Mouse (Mus musculus) heart, embryonic 12.5 days (tissue): Measurements from ENCODE around the gene Jmjd8. TPM values are rescaled to one million over a fixed set of nuclear protein-coding genes. Genes with fewer than 3 reads are reported as not detected.

Experiments
- ATAC-seq: fragments of 200-750 bp; cut with Nextera tagmentation; 2 replicates; pipeline ENCODE4 v1.8.0; 2017; ENCODE audit warnings: moderate TSS enrichment, moderate library complexity; ENCODE audit not compliant: insufficient number of reproducible peaks, low FRiP score
- H3K27ac ChIP-seq: fragments of 300-500 bp; sonication (generic); 2 replicates; pipeline ENCODE4 v1.5.1; 2016; ENCODE audit warnings: mild to moderate bottlenecking, moderate library complexity; ENCODE audit not compliant: poor library complexity, severe bottlenecking
- H3K27me3 ChIP-seq: fragments of 300-500 bp; sonication (generic); replicated peaks from 2 replicates; pipeline ENCODE4 v1.6.1; 2016; ENCODE audit warnings: mild to moderate bottlenecking, moderate library complexity
- H3K36me3 ChIP-seq: fragments of 300-500 bp; sonication (generic); 2 replicates; pipeline ENCODE4 v1.6.1; 2016; ENCODE audit warnings: mild to moderate bottlenecking, moderate library complexity
- H3K4me1 ChIP-seq: fragments of 300-500 bp; sonication (generic); replicated peaks from 2 replicates; pipeline ENCODE4 v1.6.1; 2016; ENCODE audit warnings: mild to moderate bottlenecking
- H3K4me2 ChIP-seq: fragments of 300-500 bp; sonication (generic); 2 replicates; pipeline ENCODE4 v1.6.1; 2016; ENCODE audit warnings: mild to moderate bottlenecking, moderate library complexity
- H3K4me3 ChIP-seq: fragments of 300-500 bp; sonication (generic); 2 replicates; pipeline ENCODE4 v1.5.1; 2016; ENCODE audit warnings: mild to moderate bottlenecking
- H3K9ac ChIP-seq: fragments of 300-500 bp; sonication (generic); 2 replicates; pipeline ENCODE4 v1.6.1; 2016; ENCODE audit warnings: mild to moderate bottlenecking, moderate library complexity
- H3K9me3 ChIP-seq: fragments of 300-500 bp; sonication (generic); replicated peaks from 2 replicates; pipeline ENCODE4 v1.6.1; 2016; ENCODE audit warnings: mild to moderate bottlenecking, moderate library complexity
- WGBS: fragments of 180-500 bp; shearing (Covaris S2); methylation state at CpG from one replicate; pipeline ENCODE4 v1.1.7; 2016; 5-methylcytosine and 5-hydroxymethylcytosine counted together
- polyA plus RNA-seq: library from polyadenylated mRNA; unstranded; fragments of >200 nt; fragmentation: Nextera tagmentation; extraction: Ambion mirVana; gene quantifications from 2 replicates; pipeline ENCODE4 v1.2.1, GENCODE M21; 2016

Gene Jmjd8
- polyA plus RNA-seq = 38.1 and 41.8 TPM in 2 replicates

DNA sequence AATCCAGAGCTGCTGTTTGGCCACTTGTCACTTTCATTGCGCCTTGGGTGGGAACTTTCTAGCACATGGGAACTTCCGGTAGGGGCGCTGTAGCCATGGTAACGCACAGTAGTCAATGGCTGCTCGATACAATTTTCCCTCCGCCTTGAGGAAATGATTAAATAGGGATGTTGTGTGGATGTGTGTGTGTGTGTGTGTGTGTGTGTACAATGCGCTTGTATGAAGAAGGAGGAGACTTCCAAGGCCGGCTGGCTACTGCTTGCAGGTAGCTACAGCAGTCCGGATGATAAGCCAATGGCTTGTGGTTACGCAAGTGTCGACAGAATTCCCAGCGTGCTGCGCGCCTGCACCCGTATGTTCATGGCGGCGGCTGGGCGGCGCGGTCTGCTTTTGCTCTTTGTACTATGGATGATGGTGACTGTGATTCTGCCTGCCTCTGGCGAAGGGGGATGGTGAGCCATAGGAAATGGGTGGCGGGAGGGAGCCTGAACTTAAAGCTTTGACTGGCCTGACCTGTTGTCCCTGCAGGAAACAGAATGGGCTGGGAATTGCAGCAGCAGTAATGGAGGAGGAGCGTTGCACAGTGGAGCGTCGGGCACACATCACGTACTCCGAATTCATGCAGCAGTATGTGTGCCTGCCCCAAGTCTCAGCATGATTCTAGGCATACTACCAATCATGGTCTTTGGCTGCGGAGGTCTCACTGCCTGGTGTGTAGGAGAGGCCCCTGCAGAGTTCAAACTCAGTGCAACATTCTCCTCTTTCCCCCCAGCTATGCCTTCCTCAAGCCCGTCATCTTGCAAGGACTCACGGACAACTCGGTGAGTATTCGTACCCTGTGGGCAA lies at the start of gene Jmjd8:
Jmjd8 (plus strand) TSS at position 156 of the 846 bp plus-strand sequence.
- Histone ChIP-seq H3K9ac (peak within 1 kb of the TSS; percentile 82), H3K36me3 (peaks cover 52% of the 10 kb centered on the region), H3K27ac (peak within 1 kb of the TSS; percentile 90), H3K27me3 (no peaks in the 10 kb centered on the region), H3K9me3 (no peaks in the 10 kb centered on the region), H3K4me3 (peak within 1 kb of the TSS; percentile 67), H3K4me1 (peaks cover 68% of the 10 kb centered on the region), H3K4me2 (peak within 1 kb of the TSS; percentile 83)
- no peak for ATAC-seq
- 1% methylated on average over 32 of the region's 32 CpGs for WGBS

DNA sequence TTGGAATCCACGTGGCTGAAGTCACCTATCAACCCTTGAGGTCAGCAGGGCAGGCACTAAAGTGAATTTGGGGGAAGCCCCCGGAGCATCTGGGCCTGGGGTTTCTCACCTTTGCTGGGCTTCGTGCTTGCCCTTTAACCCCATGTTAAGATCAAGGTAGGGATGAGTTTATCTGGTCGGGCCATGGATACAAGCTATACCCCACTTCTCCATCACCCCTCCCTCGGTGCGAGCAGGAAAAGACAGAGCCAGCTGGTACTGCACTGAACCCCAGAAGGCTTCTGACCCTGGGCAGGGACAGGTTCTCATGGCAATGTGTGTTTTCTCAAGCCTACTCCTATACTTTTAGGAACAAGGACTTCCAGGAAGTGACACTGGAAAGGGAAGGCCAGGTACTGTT lies 47.3 kb upstream of the Jmjd8 start:
- Histone ChIP-seq H3K9ac (no peak overlapping the region), H3K36me3 (peaks cover 74% of the 10 kb centered on the region), H3K27ac (no peak overlapping the region), H3K27me3 (no peaks in the 10 kb centered on the region), H3K4me2 (no peak overlapping the region), H3K4me3 (no peak overlapping the region), H3K4me1 (peaks cover 24% of the 10 kb centered on the region), H3K9me3 (no peaks in the 10 kb centered on the region)
- WGBS = 81% methylated on average over 6 of the region's 6 CpGs
- ATAC-seq = no peak

DNA sequence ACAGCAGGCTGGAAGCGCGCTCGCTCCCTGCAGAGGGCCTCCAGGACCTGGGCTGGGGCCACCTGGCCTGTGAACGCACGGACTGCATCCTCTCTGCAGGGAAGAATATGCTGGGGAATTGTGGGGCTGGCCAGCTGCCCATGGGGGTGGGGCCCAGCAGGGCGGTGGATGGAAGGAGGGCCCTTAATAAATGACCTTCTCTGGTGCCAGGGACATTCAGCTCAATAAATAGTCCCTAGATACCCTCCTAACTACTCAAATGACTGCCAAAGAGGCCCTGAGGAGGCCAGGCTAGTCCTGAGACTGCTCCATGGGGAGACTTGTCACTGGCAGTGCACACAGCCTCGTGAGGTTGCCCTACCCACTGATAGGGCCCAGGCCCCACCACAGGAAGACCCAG lies 45.6 kb upstream of the Jmjd8 start:
- H3K27me3 ChIP-seq = no peaks in the 10 kb centered on the region
- H3K4me1 ChIP-seq = peaks cover 24% of the 10 kb centered on the region
- H3K4me3 ChIP-seq = no peak overlapping the region
- H3K27ac ChIP-seq = no peak overlapping the region
- no peak overlapping the region for H3K4me2 ChIP-seq
- no peaks in the 10 kb centered on the region for H3K9me3 ChIP-seq
- WGBS = 69% methylated on average over 7 of the region's 7 CpGs
- H3K9ac ChIP-seq = peak overlapping the region; percentile 9; the same call in 1 of the 2 replicates
- ATAC-seq = no peak
- peaks cover 66% of the 10 kb centered on the region for H3K36me3 ChIP-seq

DNA sequence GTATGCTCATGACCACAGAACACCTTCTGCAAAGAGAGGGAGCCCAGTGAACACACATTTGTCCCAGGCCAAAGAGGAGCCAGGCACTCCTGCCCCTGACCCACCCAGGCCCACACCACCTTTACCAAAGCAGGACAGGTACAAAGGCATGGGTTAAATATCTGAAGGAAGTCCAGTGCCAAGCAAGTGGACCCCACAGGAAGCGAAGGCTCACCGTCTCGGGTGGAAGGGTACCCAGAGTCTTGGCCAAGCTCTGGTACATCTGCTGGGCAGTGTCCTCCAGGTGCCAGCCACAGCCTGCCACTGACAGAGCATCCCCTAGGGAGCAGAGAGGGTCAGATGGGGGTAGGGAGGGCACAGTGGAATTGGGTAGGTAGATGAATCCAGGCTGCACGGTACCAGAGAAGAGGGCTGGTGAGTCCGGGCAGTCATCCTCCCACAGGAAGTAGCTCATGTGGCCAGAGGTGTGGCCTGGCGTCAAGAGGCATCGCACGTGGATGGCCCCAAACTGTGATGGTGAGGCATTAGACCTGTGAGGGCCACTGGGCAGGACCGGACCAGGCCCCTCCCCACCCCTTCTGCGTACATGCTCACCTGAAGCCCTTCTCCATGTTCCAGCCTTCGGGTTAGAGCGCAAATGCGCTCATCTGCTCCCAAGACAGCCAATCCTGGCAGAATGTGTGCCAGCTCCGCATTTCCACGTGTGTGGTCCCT lies 44.6 kb upstream of the Jmjd8 start:
- WGBS = 80% methylated on average over 15 of the region's 15 CpGs
- Histone ChIP-seq H3K4me1 (peaks cover 24% of the 10 kb centered on the region), H3K9me3 (no peaks in the 10 kb centered on the region), H3K27ac (no peak overlapping the region), H3K4me3 (peak overlapping the region; percentile 75), H3K4me2 (peak overlapping the region; percentile 84), H3K36me3 (peaks cover 63% of the 10 kb centered on the region), H3K27me3 (no peaks in the 10 kb centered on the region), H3K9ac (peak overlapping the region; percentile 90)
- ATAC-seq = no peak

DNA sequence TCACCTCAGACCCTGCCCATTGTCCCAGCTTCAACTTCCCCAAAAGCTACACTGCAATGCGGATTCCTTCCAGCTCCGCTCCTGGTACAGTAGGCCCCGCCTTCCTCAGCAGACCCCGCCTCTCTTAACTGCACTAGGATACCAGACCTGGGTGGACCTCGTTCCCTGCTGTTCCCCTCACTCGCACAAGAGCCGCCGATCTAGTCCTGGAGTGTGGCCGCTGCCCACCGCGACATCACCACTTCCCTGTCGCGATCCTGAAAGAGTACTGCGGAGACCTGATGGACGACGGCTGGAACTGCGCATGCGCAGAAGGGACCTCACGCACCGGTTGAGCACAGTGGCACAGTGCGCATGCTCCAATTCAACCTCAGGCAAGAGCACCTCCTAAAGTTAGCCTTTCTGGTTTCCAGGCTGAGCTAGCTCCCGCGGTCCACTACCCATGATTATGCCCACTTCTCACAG lies 43.4 kb upstream of the Jmjd8 start, which contains the start of gene Haghl:
Haghl (minus strand) TSS at position 393 of the 465 bp plus-strand sequence.
- Histone ChIP-seq H3K36me3 (peaks cover 63% of the 10 kb centered on the region), H3K9me3 (no peaks in the 10 kb centered on the region)

DNA sequence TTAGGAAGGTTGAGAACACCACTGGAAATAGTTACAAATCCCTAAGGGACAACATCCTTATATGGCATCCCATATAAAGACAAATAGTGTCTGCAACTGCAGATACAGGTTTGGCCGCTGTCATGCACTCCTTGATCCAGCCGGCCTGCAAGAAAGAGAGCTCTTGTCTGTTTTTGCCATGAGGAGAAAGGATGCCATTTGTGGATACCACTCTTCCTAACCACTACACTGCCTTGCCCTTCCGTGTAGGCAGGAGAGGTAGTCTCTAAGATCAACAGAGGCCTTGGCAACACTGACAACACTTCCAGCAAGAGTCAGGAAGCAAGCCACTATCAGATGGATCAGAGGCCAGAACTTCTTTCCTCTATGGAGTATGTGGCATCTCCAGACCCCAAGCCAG lies 42.4 kb upstream of the Jmjd8 start, which contains the start of gene Ccdc78:
Ccdc78 (plus strand) TSS at position 301 of the 400 bp plus-strand sequence.
- no peak for ATAC-seq

More for the DNA sequence above, 43.4 kb upstream of the Jmjd8 start, which contains the start of gene Haghl:
- H3K27me3 ChIP-seq = no peaks in the 10 kb centered on the region
- under 1% methylated on average over 23 of the region's 23 CpGs for WGBS
- H3K4me1 ChIP-seq = peaks cover 24% of the 10 kb centered on the region
- peak; percentile 89 for ATAC-seq
- H3K4me3 ChIP-seq = peak within 1 kb of the TSS; percentile 75
- H3K9ac ChIP-seq = peak within 1 kb of the TSS; percentile 90
- peak within 1 kb of the TSS; percentile 84 for H3K4me2 ChIP-seq
- H3K27ac ChIP-seq = peak within 1 kb of the TSS; percentile 90

DNA sequence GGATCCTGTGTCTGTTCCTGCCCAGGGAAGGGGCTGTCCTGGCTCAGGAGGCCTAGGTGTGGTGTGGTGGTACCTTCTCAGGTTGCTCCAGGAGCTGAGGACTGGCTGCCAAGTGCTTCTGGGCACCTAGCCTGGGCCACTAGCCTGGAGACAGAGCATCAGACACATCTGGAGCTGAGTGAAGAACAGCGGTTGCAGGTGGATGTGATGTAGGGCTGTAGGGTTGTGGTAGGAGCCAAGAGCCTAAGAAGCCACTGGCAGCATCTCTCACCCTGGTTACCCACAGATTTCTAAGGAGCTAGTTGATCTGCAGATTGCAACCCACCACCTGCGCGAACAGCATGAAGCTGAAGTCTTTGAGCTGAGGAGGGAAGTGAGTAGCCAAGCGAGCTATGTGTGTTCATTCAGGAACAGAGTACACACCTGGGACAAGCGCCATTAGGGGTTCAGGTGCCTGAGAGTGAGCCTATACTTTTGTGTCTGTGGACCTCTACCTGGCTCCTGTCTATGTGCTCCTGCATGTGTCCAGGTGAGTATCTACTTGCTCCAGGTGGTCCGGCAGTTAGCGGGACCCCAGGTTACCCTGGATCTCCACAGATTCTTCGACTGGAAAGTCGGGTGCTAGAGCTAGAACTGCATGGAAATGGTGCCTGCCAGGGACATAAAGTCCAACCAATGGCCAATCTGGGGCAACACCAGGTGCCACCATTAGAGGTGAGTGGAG lies 41.7 kb upstream of the Jmjd8 start:
- no peaks in the 10 kb centered on the region for H3K9me3 ChIP-seq
- no peak overlapping the region for H3K4me2 ChIP-seq
- H3K9ac ChIP-seq = no peak overlapping the region
- peaks cover 51% of the 10 kb centered on the region for H3K36me3 ChIP-seq
- no peak overlapping the region for H3K27ac ChIP-seq
- ATAC-seq = no peak
- peaks cover 36% of the 10 kb centered on the region for H3K4me1 ChIP-seq
- no peaks in the 10 kb centered on the region for H3K27me3 ChIP-seq
- WGBS = 92% methylated on average over 9 of the region's 9 CpGs
- no peak overlapping the region for H3K4me3 ChIP-seq

More for the DNA sequence above, 42.4 kb upstream of the Jmjd8 start, which contains the start of gene Ccdc78:
- peak within 1 kb of the TSS; percentile 75 for H3K4me3 ChIP-seq
- peaks cover 57% of the 10 kb centered on the region for H3K36me3 ChIP-seq
- 74% methylated on average over 3 of the region's 3 CpGs for WGBS
- H3K27ac ChIP-seq = peak within 1 kb of the TSS; percentile 90
- peaks cover 32% of the 10 kb centered on the region for H3K4me1 ChIP-seq
- no peaks in the 10 kb centered on the region for H3K9me3 ChIP-seq
- peak within 1 kb of the TSS; percentile 90 for H3K9ac ChIP-seq
- H3K4me2 ChIP-seq = peak within 1 kb of the TSS; percentile 84
- no peaks in the 10 kb centered on the region for H3K27me3 ChIP-seq

DNA sequence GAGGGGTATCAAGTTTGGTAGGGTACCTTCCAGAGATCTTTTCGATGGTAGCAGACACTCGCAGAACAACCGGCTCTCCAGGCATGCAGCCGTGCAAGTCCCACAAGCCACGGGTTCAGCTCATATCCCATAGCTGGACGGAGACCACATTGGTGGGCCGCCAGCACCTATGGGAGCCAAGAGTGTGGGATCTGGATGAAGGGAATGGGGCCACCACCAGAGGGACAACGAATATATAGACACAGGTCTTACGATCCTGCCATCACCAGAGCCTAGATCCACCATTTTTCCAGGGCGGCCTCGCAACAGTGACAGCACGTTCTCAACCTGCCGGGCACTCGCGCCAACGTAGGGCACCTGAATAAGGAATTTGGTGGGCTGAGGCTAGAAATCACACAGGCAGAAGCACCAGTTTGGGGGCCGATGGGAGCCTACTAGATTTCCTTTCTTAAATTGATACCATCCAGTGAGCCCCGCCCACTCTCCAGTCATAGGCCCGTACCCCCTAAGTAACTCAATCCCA lies 37.3 kb upstream of the Jmjd8 start:
- no peaks in the 10 kb centered on the region for H3K9me3 ChIP-seq
- no peak for ATAC-seq
- H3K9ac ChIP-seq = peak overlapping the region; percentile 82
- peaks cover 27% of the 10 kb centered on the region for H3K36me3 ChIP-seq
- peak overlapping the region; percentile 77 for H3K4me3 ChIP-seq
- WGBS = 28% methylated on average over 19 of the region's 19 CpGs
- H3K4me2 ChIP-seq = peak overlapping the region; percentile 93
- peak overlapping the region; percentile 85 for H3K27ac ChIP-seq
- peaks cover 48% of the 10 kb centered on the region for H3K4me1 ChIP-seq
- H3K27me3 ChIP-seq = no peaks in the 10 kb centered on the region

DNA sequence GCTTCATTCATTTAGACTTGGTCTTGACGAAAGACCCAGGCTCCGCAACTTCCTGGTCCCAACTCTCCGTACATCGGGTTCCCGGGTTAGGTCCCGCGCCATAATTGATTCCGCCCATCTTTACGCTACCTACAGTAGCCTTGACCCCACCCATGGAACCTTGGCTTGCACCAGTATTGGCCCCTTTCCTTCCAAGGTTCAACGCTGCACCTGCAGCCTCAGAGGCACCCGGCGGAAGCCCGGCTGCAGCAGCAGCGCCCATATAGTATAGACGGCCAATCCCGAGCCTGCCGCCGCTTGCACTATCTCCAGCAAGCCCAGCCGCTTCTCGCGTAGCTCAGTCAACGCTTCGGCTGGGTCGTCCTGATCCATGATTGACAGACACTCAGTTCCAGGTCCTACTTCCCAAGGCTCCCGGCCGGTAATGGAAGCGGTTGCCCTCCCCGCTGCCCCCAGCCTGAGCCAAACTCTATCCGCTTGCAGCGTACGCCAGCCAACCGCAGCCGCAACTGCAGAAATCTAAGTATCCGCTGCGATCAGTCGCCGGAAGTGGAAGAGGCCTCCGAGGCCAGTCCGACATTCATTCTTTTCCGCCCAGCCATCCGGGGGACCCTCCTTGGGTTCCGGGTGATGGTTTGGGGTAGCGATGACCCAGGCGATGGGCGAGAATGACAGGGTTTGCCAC lies 36.7 kb upstream of the Jmjd8 start:
- under 1% methylated on average over 45 of the region's 45 CpGs for WGBS
- peak; percentile 65 for ATAC-seq
- Histone ChIP-seq H3K4me2 (peak overlapping the region; percentile 93), H3K9ac (peak overlapping the region; percentile 82), H3K27ac (peak overlapping the region; percentile 85), H3K27me3 (no peaks in the 10 kb centered on the region), H3K36me3 (peaks cover 27% of the 10 kb centered on the region), H3K4me3 (peak overlapping the region; percentile 77), H3K4me1 (peaks cover 49% of the 10 kb centered on the region), H3K9me3 (no peaks in the 10 kb centered on the region)

DNA sequence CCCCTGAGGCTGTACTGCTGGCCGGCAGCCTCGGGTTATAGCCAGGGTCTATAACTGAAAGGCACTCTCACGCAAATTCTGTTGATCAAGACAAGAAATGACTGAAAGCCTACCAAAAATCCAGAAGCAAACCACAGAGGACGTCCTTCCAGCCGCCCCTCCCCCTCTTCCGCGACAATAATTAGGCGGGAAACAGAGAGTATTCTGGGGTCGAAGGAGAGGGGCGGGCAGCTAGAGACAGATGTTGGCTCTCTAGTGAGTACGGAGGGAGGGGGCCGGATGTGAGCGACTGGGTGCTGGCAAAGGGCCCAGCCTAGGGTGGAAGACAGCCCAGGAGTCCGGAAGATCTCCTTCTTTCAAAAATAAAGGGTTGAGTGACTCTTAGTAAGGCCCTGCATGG lies 36.1 kb upstream of the Jmjd8 start, which contains the start of gene Fam173a:
Fam173a (minus strand) TSS at position 287 of the 400 bp plus-strand sequence.
- Histone ChIP-seq H3K27ac (peak within 1 kb of the TSS; percentile 85), H3K4me2 (peak within 1 kb of the TSS; percentile 93), H3K9ac (peak within 1 kb of the TSS; percentile 82), H3K27me3 (no peaks in the 10 kb centered on the region), H3K4me1 (peaks cover 53% of the 10 kb centered on the region), H3K4me3 (peak within 1 kb of the TSS; percentile 77), H3K36me3 (peaks cover 24% of the 10 kb centered on the region), H3K9me3 (no peaks in the 10 kb centered on the region)
- WGBS = 1% methylated on average over 14 of the region's 14 CpGs
- ATAC-seq = peak; percentile 58
